Mouse (Mus musculus): ENCODE results near the gene Becn1. TPM values are rescaled to one million over a fixed set of nuclear protein-coding genes. Genes with fewer than 3 reads are reported as not detected.

The Becn1 gene
- total RNA-seq, 1 experiment from 2014 or later = 274 TPM

- no peak for ATAC-seq (replicated peaks; ENCODE audit: insufficient number of reproducible peaks, low FRiP score, low TSS enrichment, poor library complexity, severe bottlenecking)
These were observed 24.5 kb downstream of the Becn1 start for GRCm38 (mm10) chr11:101277381-101278222.

- no peak for ATAC-seq (replicated peaks; ENCODE audit: insufficient number of reproducible peaks, low FRiP score, low TSS enrichment, poor library complexity, severe bottlenecking)
These were observed 25.6 kb downstream of the Becn1 start for GRCm38 (mm10) chr11:101276319-101277070.

GRCm38 (mm10) chr11:101275309-101275708 is 26.8 kb downstream of the Becn1 start:
- ATAC-seq (replicated peaks; ENCODE audit: insufficient number of reproducible peaks, low FRiP score, low TSS enrichment, poor library complexity, severe bottlenecking) = no peak

- no peak for ATAC-seq (replicated peaks; ENCODE audit: insufficient number of reproducible peaks, low FRiP score, low TSS enrichment, poor library complexity, severe bottlenecking)
These were observed 29.6 kb downstream of the Becn1 start for GRCm38 (mm10) chr11:101272446-101272845.

DNA sequence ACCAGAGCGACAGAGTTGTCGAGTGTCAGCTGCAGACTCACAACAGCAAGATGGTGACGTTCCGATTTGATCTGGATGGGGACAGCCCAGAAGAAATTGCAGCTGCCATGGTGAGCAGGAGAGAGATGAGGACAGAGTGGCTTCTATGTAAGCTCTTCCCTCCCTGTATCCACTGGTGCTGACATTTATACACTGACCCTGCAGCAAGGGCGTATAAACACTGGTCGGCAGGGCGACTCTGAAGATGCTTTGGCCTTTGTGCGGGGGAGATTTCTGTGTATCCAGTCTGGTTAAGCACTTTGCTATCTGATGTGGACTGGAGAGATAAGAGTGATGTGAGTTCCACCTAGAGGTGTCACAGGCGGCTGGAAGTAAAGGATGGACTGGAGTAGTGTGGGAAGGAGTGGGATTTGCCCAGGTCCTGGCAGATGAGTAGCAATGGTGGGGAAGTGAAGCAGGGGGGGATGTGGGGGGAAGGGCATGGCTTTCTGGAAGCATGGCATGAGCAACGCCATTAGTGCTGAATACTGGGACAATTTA is 32.4 kb downstream of the Becn1 start:
- ATAC-seq (replicated peaks; ENCODE audit: insufficient number of reproducible peaks, low FRiP score, low TSS enrichment, poor library complexity, severe bottlenecking) = no peak

DNA sequence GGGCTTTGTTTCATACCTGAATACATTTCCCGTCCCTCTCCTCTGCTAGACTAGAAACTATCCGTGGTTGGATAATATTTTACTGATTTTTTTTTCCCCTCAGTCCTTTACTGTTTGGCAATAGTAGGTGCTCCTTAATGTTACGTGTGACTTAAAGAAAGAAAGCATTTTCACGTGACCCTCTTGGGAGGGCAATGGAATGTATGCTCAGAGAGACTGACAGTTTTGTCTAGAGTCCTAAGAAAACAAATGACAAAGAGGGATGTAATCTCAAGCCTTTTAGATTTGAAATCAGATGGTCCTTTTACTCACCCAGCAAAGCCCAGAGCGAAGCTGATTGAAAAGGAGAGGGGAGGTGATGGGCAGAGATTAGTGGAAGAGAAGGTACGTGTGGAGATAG is 36.2 kb downstream of the Becn1 start:
- ATAC-seq (replicated peaks; ENCODE audit: insufficient number of reproducible peaks, low FRiP score, low TSS enrichment, poor library complexity, severe bottlenecking) = no peak

DNA sequence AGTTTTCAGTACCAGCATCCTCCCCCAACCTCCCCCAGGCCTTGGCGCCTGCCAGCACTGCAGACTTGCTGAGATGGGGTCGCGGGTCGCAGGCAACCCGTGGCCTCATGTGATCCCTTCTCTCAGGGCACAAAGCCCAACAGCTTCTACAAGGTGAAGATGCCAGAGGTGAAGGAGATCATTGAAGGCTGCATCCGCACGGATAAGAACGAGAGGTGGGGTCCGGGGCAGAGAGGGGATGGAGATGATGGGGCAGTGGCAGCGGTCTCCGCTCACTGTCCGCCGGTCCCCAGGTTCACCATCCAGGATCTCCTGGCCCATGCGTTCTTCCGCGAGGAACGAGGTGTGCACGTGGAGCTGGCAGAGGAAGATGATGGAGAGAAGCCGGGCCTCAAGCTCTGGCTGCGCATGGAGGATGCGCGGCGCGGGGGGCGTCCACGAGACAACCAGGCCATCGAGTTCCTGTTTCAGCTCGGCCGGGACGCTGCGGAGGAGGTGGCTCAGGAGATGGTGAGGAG is 37.1 kb downstream of the Becn1 start:
- ATAC-seq (replicated peaks; ENCODE audit: insufficient number of reproducible peaks, low FRiP score, low TSS enrichment, poor library complexity, severe bottlenecking) = no peak

GRCm38 (mm10) chr11:101263989-101264280 is 38.2 kb downstream of the Becn1 start:
- no peak for ATAC-seq (replicated peaks; ENCODE audit: insufficient number of reproducible peaks, low FRiP score, low TSS enrichment, poor library complexity, severe bottlenecking)

- ATAC-seq (replicated peaks; ENCODE audit: insufficient number of reproducible peaks, low FRiP score, low TSS enrichment, poor library complexity, severe bottlenecking) = no peak
These were observed 38.7 kb downstream of the Becn1 start for GRCm38 (mm10) chr11:101263138-101263988.

DNA sequence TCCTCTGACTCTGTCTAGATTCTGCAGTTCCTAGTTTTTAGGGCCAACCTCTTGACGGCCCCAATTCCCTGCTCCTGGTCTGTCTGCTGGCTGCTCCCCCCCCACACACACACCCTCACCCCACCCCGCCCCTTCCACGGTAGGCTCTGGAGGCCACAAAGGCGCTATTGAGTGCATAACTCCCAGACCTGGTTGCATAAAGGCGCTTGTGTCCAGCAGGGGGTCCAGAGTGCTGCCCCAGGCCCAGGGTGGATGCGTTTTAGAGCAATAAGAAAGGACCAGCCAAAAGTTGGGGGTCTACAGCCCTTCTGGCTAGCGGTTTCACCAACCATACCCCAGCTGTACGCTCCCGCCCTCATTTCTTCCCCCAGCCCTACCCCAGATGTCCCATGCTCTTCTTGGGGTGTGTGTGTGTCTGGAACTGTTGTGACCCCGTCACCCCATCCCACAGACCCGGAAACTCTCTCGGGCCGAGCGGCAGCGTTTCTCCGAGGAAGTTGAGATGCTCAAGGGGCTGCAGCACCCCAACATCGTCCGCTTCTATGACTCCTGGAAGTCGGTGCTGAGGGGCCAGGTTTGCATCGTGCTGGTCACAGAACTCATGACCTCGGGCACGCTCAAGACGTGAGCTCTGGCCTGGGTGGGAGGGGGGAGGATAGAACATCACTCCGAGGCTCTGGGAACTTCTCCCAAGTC is 39.7 kb downstream of the Becn1 start:
- ATAC-seq (replicated peaks; ENCODE audit: insufficient number of reproducible peaks, low FRiP score, low TSS enrichment, poor library complexity, severe bottlenecking) = no peak

DNA sequence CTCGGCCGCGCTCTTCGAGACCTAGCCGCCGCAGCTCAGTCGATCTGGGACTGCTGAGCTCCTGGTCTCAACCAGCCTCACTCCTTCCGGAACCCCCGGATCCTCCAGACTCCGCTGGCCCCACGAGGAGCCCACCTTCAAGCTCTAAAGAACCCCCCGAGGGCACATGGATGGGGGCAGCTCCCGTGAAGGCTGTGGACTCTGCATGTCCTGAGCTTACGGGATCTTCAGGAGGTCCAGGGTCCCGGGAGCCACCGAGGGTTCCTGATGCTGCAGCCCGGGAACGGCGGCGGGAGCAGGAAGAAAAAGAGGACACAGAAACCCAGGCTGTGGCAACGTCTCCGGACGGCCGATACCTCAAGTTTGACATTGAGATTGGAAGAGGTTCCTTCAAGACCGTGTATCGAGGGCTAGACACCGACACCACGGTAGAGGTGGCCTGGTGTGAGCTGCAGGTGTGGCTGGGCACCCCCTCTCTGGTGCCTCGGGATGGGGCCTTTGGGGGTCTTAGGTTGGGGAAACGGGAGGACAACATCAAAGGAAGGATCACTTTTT is 41.2 kb downstream of the Becn1 start:
- no peak for ATAC-seq (replicated peaks; ENCODE audit: insufficient number of reproducible peaks, low FRiP score, low TSS enrichment, poor library complexity, severe bottlenecking)

DNA sequence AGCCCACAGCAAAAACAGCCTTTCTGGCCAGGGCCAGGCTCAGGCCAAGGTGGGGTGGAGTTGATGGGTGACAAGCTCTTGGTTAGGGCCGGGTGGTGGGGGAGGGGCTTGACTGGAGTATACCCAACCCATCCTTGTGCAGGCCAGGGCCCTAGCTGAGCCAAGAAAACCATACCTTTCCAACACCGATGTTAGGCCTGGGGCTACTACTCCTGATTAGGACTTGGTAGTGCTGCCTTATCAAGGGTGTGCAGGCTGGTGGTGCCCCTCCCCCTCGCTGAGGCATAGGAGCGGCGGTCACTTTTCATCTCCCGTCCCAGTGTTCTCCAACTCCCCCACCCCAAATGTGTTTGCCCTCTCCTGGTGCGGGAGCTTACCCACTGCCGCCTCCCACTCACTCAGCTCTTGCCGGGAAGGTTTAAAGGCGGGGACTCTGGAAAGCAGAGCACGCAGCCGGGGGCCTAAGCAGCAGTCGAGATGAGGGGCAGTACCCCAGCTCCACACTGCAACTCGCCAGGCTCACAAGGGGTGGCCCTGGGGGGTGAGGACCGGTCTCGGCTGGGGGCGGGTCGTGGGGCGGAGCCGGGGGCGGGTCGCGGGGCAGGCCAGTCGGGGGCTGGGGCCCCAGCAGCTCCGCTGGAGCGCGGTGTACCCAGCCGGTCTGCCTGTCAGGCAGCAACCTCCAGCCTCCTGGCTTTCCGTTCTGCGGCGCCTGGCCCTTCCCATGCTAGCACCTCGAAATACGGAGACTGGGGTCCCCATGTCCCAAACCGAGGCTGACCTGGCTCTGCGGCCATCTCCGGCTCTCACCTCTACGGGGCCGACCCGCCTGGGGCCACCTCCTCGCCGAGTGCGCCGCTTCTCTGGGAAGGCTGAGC is 41.9 kb downstream of the Becn1 start, which contains the start of gene Wnk4:
Gene Wnk4 (plus strand): TSS at position 620 of the 878 bp plus-strand sequence.
- no peak for ATAC-seq (replicated peaks; ENCODE audit: insufficient number of reproducible peaks, low FRiP score, low TSS enrichment, poor library complexity, severe bottlenecking)

GRCm38 (mm10) chr11:101259261-101259712 is 42.8 kb downstream of the Becn1 start:
- no peak for ATAC-seq (replicated peaks; ENCODE audit: insufficient number of reproducible peaks, low FRiP score, low TSS enrichment, poor library complexity, severe bottlenecking)

- ATAC-seq (replicated peaks; ENCODE audit: insufficient number of reproducible peaks, low FRiP score, low TSS enrichment, poor library complexity, severe bottlenecking) = no peak
These were observed 46.0 kb downstream of the Becn1 start for GRCm38 (mm10) chr11:101255826-101256775.

- ATAC-seq (replicated peaks; ENCODE audit: insufficient number of reproducible peaks, low FRiP score, low TSS enrichment, poor library complexity, severe bottlenecking) = peak; percentile 99
These were observed 48.3 kb downstream of the Becn1 start, which contains the start of gene Vps25 for GRCm38 (mm10) chr11:101253613-101254389. TSS of gene Vps25 (plus strand) at chr11:101253707.
